Mouse (Mus musculus): Measurements from ENCODE around the gene Txlng. TPM values are rescaled to one million over a fixed set of nuclear protein-coding genes. Genes with fewer than 3 reads are reported as not detected.

Gene Txlng
- polyA plus RNA-seq, 1 experiment = 12.3 TPM

- TF ChIP-seq POLR2A (IDR thresholded peaks at IDR 0.05; ENCODE audit: borderline replicate concordance, low read depth, low read length) (no peak), CTCF (IDR thresholded peaks at IDR 0.05; ENCODE audit: low read depth, low read length) (no peak)
- peak overlapping the region; percentile 48 for H3K27ac ChIP-seq (ENCODE audit: insufficient read depth, low read depth, low read length)
- peak overlapping the region; percentile 39 for H3K4me3 ChIP-seq (ENCODE audit: insufficient read depth, low read length)
- H3K4me1 ChIP-seq (ENCODE audit: control insufficient read depth, insufficient read depth, low read length) = no peaks in the 10 kb centered on the region
These were observed 94.0 kb downstream of the Txlng start for GRCm38 (mm10) chrX:162734997-162735929.

- Histone ChIP-seq H3K4me3 (ENCODE audit: insufficient read depth, low read length) (no peak overlapping the region), H3K4me1 (ENCODE audit: control insufficient read depth, insufficient read depth, low read length) (no peaks in the 10 kb centered on the region), H3K27ac (ENCODE audit: insufficient read depth, low read depth, low read length) (no peak overlapping the region)
- TF ChIP-seq POLR2A (IDR thresholded peaks at IDR 0.05; ENCODE audit: borderline replicate concordance, low read depth, low read length) = no peak
These were observed 99.2 kb downstream of the Txlng start for GRCm38 (mm10) chrX:162730031-162730430.

Other genes starting within 250 kb of the Txlng start
- 27.3 and 38.8 TPM in 2 replicates for gene Reps2, start 185.8 kb downstream of the Txlng start, polyA plus RNA-seq (2012; ENCODE audit: insufficient read depth, insufficient read length, missing spikeins)
- gene Rbbp7, start 69.1 kb downstream of the Txlng start, polyA plus RNA-seq (2012; ENCODE audit: insufficient read depth, insufficient read length, missing spikeins) = 87.9 and 89.6 TPM in 2 replicates
- 55.0 and 58.6 TPM in 2 replicates for gene Syap1, start 59.0 kb upstream of the Txlng start, polyA plus RNA-seq (2012; ENCODE audit: insufficient read depth, insufficient read length, missing spikeins)
- gene Ctps2, start 71.8 kb upstream of the Txlng start, polyA plus RNA-seq (2012; ENCODE audit: insufficient read depth, insufficient read length, missing spikeins) = 85.6 and 86.8 TPM in 2 replicates
- gene S100g, start 135.1 kb upstream of the Txlng start, polyA plus RNA-seq (2012; ENCODE audit: insufficient read depth, insufficient read length, missing spikeins) = not detected in 2 replicates